Mouse (Mus musculus): ENCODE data around the gene Dapk1.

- no peak for TF ChIP-seq EP300 (optimal IDR thresholded peaks at IDR 0.05)
- no peak for TF ChIP-seq CTCF (IDR thresholded peaks at IDR 0.05; ENCODE audit: low read depth)
Observed at GRCm38 (mm10) chr13:60662493-60663177, 60.9 kb downstream of the Dapk1 start.

All from stomach, postnatal 0 days (tissue).